Mouse (Mus musculus): ENCODE results near the gene Clcn6.
"Not testable (repeated sequence)": the region's sequence is repeated elsewhere in the genome, so short reads cannot be mapped to it uniquely, and the experiment has no call there.

Clcn6 gene

GRCm38 (mm10) chr4:148065702-148066400 is 27.2 kb upstream of the Clcn6 start:
- no peak for DNase-seq (ENCODE audit: extremely low spot score, low spot score)

GRCm38 (mm10) chr4:148061086-148061480 is 22.5 kb upstream of the Clcn6 start:
- no peak for DNase-seq (ENCODE audit: extremely low spot score, low spot score)

GRCm38 (mm10) chr4:148060120-148061085 is 21.8 kb upstream of the Clcn6 start:
- DNase-seq (ENCODE audit: extremely low spot score, low spot score): peak; percentile 34

- no peak for DNase-seq (ENCODE audit: extremely low spot score, low spot score)
Measured at GRCm38 (mm10) chr4:148058993-148059392, 20.4 kb upstream of the Clcn6 start.

GRCm38 (mm10) chr4:148058218-148058819 is 19.7 kb upstream of the Clcn6 start:
- DNase-seq (ENCODE audit: extremely low spot score, low spot score): no peak

GRCm38 (mm10) chr4:148057661-148058209 is 19.1 kb upstream of the Clcn6 start:
- no peak for DNase-seq (ENCODE audit: extremely low spot score, low spot score)

GRCm38 (mm10) chr4:148056801-148057200 is 18.2 kb upstream of the Clcn6 start:
- no peak for DNase-seq (ENCODE audit: extremely low spot score, low spot score)

GRCm38 (mm10) chr4:148056246-148056645 is 17.6 kb upstream of the Clcn6 start:
- no peak for DNase-seq (ENCODE audit: extremely low spot score, low spot score)

GRCm38 (mm10) chr4:148054961-148055695 is 16.5 kb upstream of the Clcn6 start:
- no peak for DNase-seq (ENCODE audit: extremely low spot score, low spot score)

GRCm38 (mm10) chr4:148053417-148053920 is 14.8 kb upstream of the Clcn6 start:
- no peak for DNase-seq (ENCODE audit: extremely low spot score, low spot score)

GRCm38 (mm10) chr4:148052976-148053375 is 14.4 kb upstream of the Clcn6 start:
- no peak for DNase-seq (ENCODE audit: extremely low spot score, low spot score)

- no peak for DNase-seq (ENCODE audit: extremely low spot score, low spot score)
Measured at GRCm38 (mm10) chr4:148051886-148052285, 13.3 kb upstream of the Clcn6 start.

- DNase-seq (ENCODE audit: extremely low spot score, low spot score): no peak
Measured at GRCm38 (mm10) chr4:148051046-148051776, 12.6 kb upstream of the Clcn6 start.

GRCm38 (mm10) chr4:148050396-148050914 is 11.8 kb upstream of the Clcn6 start:
- DNase-seq (ENCODE audit: extremely low spot score, low spot score): not testable (repeated sequence)

- DNase-seq (ENCODE audit: extremely low spot score, low spot score): no peak
Measured at GRCm38 (mm10) chr4:148046450-148047031, 7.9 kb upstream of the Clcn6 start.

- no peak for DNase-seq (ENCODE audit: extremely low spot score, low spot score)
Measured at GRCm38 (mm10) chr4:148044113-148044512, 5.5 kb upstream of the Clcn6 start.

- not testable (repeated sequence) for DNase-seq (ENCODE audit: extremely low spot score, low spot score)
Measured at GRCm38 (mm10) chr4:148043327-148043726, 4.7 kb upstream of the Clcn6 start.

- peak; percentile 41 for DNase-seq (ENCODE audit: extremely low spot score, low spot score)
Measured at GRCm38 (mm10) chr4:148041611-148042191, 3.1 kb upstream of the Clcn6 start.
